Mouse (Mus musculus) embryonic fibroblast, embryonic 13.5 days (primary cell): ENCODE data around the gene Tbc1d21. TPM values are rescaled to one million over a fixed set of nuclear protein-coding genes. Genes with fewer than 3 reads are reported as not detected.

Experiments used
- H3K27ac ChIP-seq: 2 replicates; pipeline ENCODE4 v1.5.1; 2012; ENCODE audit warnings: low read length, control low read depth, inconsistent platforms; ENCODE audit not compliant: insufficient read depth
- H3K4me1 ChIP-seq: 2 replicates; pipeline ENCODE4 v1.6.1; 2011; ENCODE audit warnings: low read length; ENCODE audit not compliant: control insufficient read depth, insufficient read depth
- H3K4me3 ChIP-seq: 2 replicates; pipeline ENCODE4 v1.5.1; 2011; ENCODE audit warnings: mild to moderate bottlenecking, control low read depth, low read length; ENCODE audit not compliant: insufficient read depth
- CTCF ChIP-seq: IDR thresholded peaks from 2 replicates; pipeline ENCODE4 v1.5.1; 2011; ENCODE audit warnings: mild to moderate bottlenecking, control low read depth, low read length, moderate library complexity, borderline replicate concordance; ENCODE audit not compliant: insufficient read depth
- POLR2A ChIP-seq: IDR thresholded peaks from 2 replicates; pipeline ENCODE4 v1.6.1; 2011; ENCODE audit warnings: low read depth, mild to moderate bottlenecking, control low read depth, low read length, moderate library complexity
- polyA plus RNA-seq: library from polyadenylated mRNA; stranded (reverse); fragments of >200 nt; gene quantifications from 2 replicates; pipeline ENCODE4 v1.2.4, GENCODE M21; 2011; ENCODE audit warnings: low read depth; ENCODE audit not compliant: missing spikeins, insufficient read length

Tbc1d21 gene
- polyA plus RNA-seq, 1 experiment = not detected

GRCm38 (mm10) chr9:58317381-58317780 lies 52.9 kb downstream of the Tbc1d21 start:
- Histone ChIP-seq H3K4me3 (no peak overlapping the region), H3K27ac (no peak overlapping the region), H3K4me1 (peaks cover 9% of the 10 kb centered on the region)
- no peak for TF ChIP-seq CTCF
- TF ChIP-seq POLR2A = no peak

- no peak overlapping the region for H3K27ac ChIP-seq
- TF ChIP-seq CTCF = no peak
- no peak for TF ChIP-seq POLR2A
- peaks cover 9% of the 10 kb centered on the region for H3K4me1 ChIP-seq
- H3K4me3 ChIP-seq = no peak overlapping the region
Observed at GRCm38 (mm10) chr9:58316784-58317183, 53.5 kb downstream of the Tbc1d21 start.

GRCm38 (mm10) chr9:58315850-58316249 lies 54.4 kb downstream of the Tbc1d21 start:
- TF ChIP-seq CTCF = no peak
- no peak for TF ChIP-seq POLR2A
- H3K4me3 ChIP-seq = no peak overlapping the region
- H3K4me1 ChIP-seq = peaks cover 9% of the 10 kb centered on the region
- peak overlapping the region; percentile 98 for H3K27ac ChIP-seq

- H3K4me3 ChIP-seq = no peak overlapping the region
- peak overlapping the region; percentile 98 for H3K27ac ChIP-seq
- TF ChIP-seq CTCF (no peak), POLR2A (peak; percentile 55; the same call in 1 of the 2 replicates)
- H3K4me1 ChIP-seq = peaks cover 9% of the 10 kb centered on the region
Observed at GRCm38 (mm10) chr9:58314682-58315360, 55.4 kb downstream of the Tbc1d21 start.

GRCm38 (mm10) chr9:58312944-58313359 lies 57.3 kb downstream of the Tbc1d21 start, which contains the start of gene Loxl1:
TSS of gene Loxl1 (minus strand) at chr9:58313186.
- TF ChIP-seq CTCF (no peak), POLR2A (peak; percentile 98)
- H3K4me1 ChIP-seq = peaks cover 12% of the 10 kb centered on the region

GRCm38 (mm10) chr9:58312196-58312943 lies 57.9 kb downstream of the Tbc1d21 start:
- no peak for TF ChIP-seq CTCF
- peak; percentile 75 for TF ChIP-seq POLR2A
- Histone ChIP-seq H3K27ac (peak overlapping the region; percentile 95), H3K4me3 (peak overlapping the region; percentile 79), H3K4me1 (peaks cover 18% of the 10 kb centered on the region)

More at GRCm38 (mm10) chr9:58312944-58313359, 57.3 kb downstream of the Tbc1d21 start, which contains the start of gene Loxl1:
- peak within 1 kb of the TSS; percentile 95 for H3K27ac ChIP-seq
- peak within 1 kb of the TSS; percentile 79 for H3K4me3 ChIP-seq

GRCm38 (mm10) chr9:58311191-58311910 lies 58.9 kb downstream of the Tbc1d21 start:
- H3K27ac ChIP-seq = peak overlapping the region; percentile 95
- peak; percentile 64; the same call in 1 of the 2 replicates for TF ChIP-seq CTCF
- peak; percentile 61 for TF ChIP-seq POLR2A
- peak overlapping the region; percentile 79 for H3K4me3 ChIP-seq
- peaks cover 27% of the 10 kb centered on the region for H3K4me1 ChIP-seq

- H3K4me1 ChIP-seq = peaks cover 30% of the 10 kb centered on the region
- 0 out of 2 replicates have a peak, but pooled peaks have one; percentile 25 for TF ChIP-seq POLR2A
- TF ChIP-seq CTCF = no peak
- peak overlapping the region; percentile 90 for H3K27ac ChIP-seq
- peak overlapping the region; percentile 36 for H3K4me3 ChIP-seq
Observed at GRCm38 (mm10) chr9:58310043-58310660, 60.1 kb downstream of the Tbc1d21 start.

Other genes starting within 250 kb of the Tbc1d21 start
- gene Islr, start 166.1 kb downstream of the Tbc1d21 start, polyA plus RNA-seq = 17.8 and 36.3 TPM in 2 replicates
- gene Islr2, start 166.1 kb downstream of the Tbc1d21 start, polyA plus RNA-seq = 0.30 TPM in 1 of 2 replicates, not detected in the other
- 56.3 and 86.6 TPM in 2 replicates for gene Pml, start 120.7 kb downstream of the Tbc1d21 start, polyA plus RNA-seq
- 25.9 and 27.0 TPM in 2 replicates for gene Stoml1, start 117.3 kb downstream of the Tbc1d21 start, polyA plus RNA-seq
- 158 and 210 TPM in 2 replicates for gene Loxl1, start 57.3 kb downstream of the Tbc1d21 start, polyA plus RNA-seq
- 27.1 and 27.5 TPM in 2 replicates for gene Insyn1, start 118.1 kb upstream of the Tbc1d21 start, polyA plus RNA-seq
- gene Cd276, start 185.0 kb upstream of the Tbc1d21 start, polyA plus RNA-seq = 62.4 and 64.1 TPM in 2 replicates
- gene Nptn, start 211.8 kb upstream of the Tbc1d21 start, polyA plus RNA-seq = 514 and 525 TPM in 2 replicates